Mouse (Mus musculus) stomach, embryonic 16.5 days (tissue): Measurements from ENCODE around the gene Ppm1g. TPM values are rescaled to one million over a fixed set of nuclear protein-coding genes. Genes with fewer than 3 reads are reported as not detected.

Experiments
- ATAC-seq: fragments of 200-750 bp; cut with Nextera tagmentation; 2 replicates; pipeline ENCODE4 v1.8.0; 2017; ENCODE audit warnings: moderate number of reproducible peaks, moderate TSS enrichment; ENCODE audit not compliant: insufficient read depth, low FRiP score
- H3K27ac ChIP-seq: fragments of 300-500 bp; sonication (generic); 2 replicates; pipeline ENCODE4 v1.5.1; 2014; ENCODE audit warnings: low read length
- H3K27me3 ChIP-seq: fragments of 300-500 bp; sonication (generic); 2 replicates; pipeline ENCODE4 v1.6.1; 2014; ENCODE audit warnings: low read length, control low read depth, mixed read lengths; ENCODE audit not compliant: control insufficient read depth, insufficient read depth
- H3K36me3 ChIP-seq: fragments of 300-500 bp; sonication (generic); 2 replicates; pipeline ENCODE4 v1.6.1; 2014; ENCODE audit warnings: low read length; ENCODE audit not compliant: control insufficient read depth, insufficient read depth
- H3K4me1 ChIP-seq: fragments of 300-500 bp; sonication (generic); 2 replicates; pipeline ENCODE4 v1.6.1; 2014; ENCODE audit warnings: low read length, control low read depth, mixed read lengths; ENCODE audit not compliant: control insufficient read depth, insufficient read depth
- H3K4me2 ChIP-seq: fragments of 300-500 bp; sonication (generic); 2 replicates; pipeline ENCODE4 v1.6.1; 2014; ENCODE audit warnings: low read depth, low read length, mixed read lengths
- H3K4me3 ChIP-seq: fragments of 300-500 bp; sonication (generic); replicated peaks from 2 replicates; pipeline ENCODE4 v1.5.1; 2014; ENCODE audit warnings: mild to moderate bottlenecking, low read length
- H3K9ac ChIP-seq: fragments of 300-500 bp; sonication (generic); 2 replicates; pipeline ENCODE4 v1.6.1; 2014; ENCODE audit warnings: low read length
- H3K9me3 ChIP-seq: fragments of 300-500 bp; sonication (generic); replicated peaks from 2 replicates; pipeline ENCODE4 v1.6.1; 2016; ENCODE audit warnings: low read length, control low read depth; ENCODE audit not compliant: control insufficient read depth
- WGBS: fragments of 180-500 bp; shearing (Covaris S2); extraction: QIAGEN DNeasy Blood & Tissue Kit; methylation state at CpG from one replicate; pipeline ENCODE4 v1.1.7; 2014; 5-methylcytosine and 5-hydroxymethylcytosine counted together
- polyA plus RNA-seq: library from polyadenylated mRNA; unstranded; fragments of >200 nt; fragmentation: Nextera tagmentation; extraction: Ambion mirVana; gene quantifications from 2 replicates; pipeline ENCODE4 v1.2.1, GENCODE M21; 2015

The Ppm1g gene
- 107 and 108 TPM in 2 replicates for polyA plus RNA-seq

DNA sequence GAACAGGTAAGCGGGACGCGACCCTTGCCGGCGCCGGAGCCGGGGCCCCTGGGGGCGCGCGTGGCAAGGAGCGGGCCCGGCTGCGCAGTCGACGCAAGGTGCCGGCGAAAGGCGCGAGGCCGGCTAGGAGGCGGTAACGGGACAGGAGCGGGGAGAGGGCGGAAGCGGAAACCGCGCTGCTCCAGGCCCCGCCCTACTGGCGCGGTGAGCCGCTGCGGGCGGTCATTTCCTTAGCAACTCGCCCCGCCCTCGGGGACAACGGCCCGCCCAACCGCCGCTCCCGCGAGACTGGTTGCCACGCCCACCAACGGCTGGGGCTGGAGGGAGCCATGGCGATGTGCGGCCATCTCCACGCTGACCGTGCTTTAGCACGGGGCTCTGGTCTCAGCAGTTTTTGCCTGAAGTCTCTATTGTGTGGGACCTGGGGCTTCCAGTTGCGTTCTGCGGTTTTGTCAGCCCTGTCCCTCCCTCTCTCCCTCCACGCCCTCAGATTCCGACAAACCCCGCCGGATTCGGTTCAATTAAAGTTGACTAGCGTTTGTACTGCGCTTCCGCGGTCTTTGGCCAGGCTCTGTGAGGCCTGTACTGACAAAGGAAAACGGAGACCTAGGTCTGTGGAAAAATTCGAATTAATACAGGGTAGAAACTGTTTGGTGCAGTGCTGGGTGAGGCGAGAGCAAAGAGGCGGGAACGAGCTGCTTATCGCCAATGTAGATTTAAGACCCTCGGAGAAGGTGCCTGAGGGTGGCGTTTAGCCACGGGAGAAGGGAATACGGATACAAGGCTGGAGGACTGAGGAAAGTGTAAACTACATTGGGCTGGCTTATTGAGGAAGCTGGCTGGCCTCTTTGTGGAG, at the start of gene Ppm1g:
TSS of gene Ppm1g (minus strand) at position 240 of the 856 bp plus-strand sequence.
- Histone ChIP-seq H3K36me3 (no peaks in the 10 kb centered on the region), H3K4me2 (peak within 1 kb of the TSS; percentile 79), H3K4me3 (peak within 1 kb of the TSS; percentile 87), H3K27ac (peak within 1 kb of the TSS; percentile 91), H3K9me3 (no peaks in the 10 kb centered on the region), H3K9ac (peak within 1 kb of the TSS; percentile 92), H3K27me3 (no peaks in the 10 kb centered on the region), H3K4me1 (peaks cover 4% of the 10 kb centered on the region)
- peak; percentile 97 for ATAC-seq
- 1% methylated on average over 68 of the region's 70 CpGs for WGBS

DNA sequence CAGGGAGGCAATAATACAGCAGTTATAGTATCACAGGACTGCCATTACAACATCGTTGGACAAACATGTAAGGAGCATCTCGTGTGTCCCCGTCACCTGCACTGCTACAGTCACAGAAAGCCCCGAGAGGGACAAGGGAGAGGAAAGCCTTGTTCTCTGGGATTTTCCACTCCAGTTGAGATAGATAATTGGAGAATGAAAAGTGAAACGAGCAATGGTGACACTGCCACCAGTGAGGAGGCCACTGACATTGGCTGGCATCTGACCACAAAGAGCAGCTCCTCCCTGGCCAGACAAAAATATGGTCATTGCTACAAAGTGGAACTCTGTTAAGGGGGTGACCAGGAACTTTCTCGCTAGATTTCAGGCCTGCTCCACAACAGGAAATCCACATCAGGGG, 47.2 kb upstream of the Ppm1g start:
- H3K36me3 ChIP-seq, result 0 out of 2 replicates have a peak, but pooled peaks cover 4% of the 10 kb centered on the region
- ATAC-seq, result no peak
- H3K9ac ChIP-seq, result no peak overlapping the region
- H3K9me3 ChIP-seq, result no peaks in the 10 kb centered on the region
- no peak overlapping the region for H3K4me2 ChIP-seq
- H3K4me1 ChIP-seq, result no peaks in the 10 kb centered on the region
- H3K4me3 ChIP-seq, result no peak overlapping the region
- no peaks in the 10 kb centered on the region for H3K27me3 ChIP-seq
- WGBS, result 84% methylated on average over 6 of the region's 6 CpGs
- H3K27ac ChIP-seq, result no peak overlapping the region

DNA sequence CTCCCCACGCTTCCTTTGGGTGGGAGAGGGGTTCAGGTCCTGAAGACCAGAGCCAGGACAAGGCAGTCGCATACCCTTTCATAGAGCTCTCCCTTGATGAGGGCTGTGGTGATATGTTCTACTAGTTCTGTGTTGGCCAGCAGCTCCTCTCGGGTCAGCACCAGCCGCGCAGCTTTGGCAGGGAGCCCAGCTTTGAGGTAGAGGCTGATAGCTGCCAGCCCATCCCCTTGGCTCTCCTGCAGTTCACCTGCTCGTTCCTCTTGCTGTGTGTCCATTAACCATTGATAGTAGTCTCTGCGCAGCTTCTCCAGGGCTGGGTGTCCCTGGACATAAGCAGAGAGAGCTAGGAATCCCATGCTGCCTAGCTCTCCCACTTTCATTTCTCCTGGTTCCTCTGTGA, 45.6 kb upstream of the Ppm1g start:
- Histone ChIP-seq H3K4me1 (no peaks in the 10 kb centered on the region), H3K27me3 (no peaks in the 10 kb centered on the region), H3K36me3 (0 out of 2 replicates have a peak, but pooled peaks cover 4% of the 10 kb centered on the region)

DNA sequence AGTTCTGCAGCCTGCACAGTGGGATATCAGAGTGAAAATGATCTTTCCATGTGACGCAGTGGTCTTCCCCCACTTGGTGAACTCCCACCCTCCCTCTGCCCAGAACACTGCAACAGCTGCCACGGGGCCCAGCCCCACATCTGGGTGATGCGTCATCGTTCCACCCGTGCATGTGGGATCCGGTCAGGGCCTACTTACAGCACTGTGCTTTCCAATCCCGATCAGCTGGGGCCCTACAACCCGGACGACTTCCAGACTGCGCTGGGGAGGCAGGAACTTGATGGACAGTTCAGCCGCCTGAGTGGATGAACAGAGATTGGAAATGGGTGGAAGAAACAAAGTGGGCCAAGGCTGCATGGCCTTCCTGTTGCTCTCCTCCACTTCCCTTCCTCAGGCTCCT, 37.1 kb upstream of the Ppm1g start:
- Histone ChIP-seq H3K4me1 (peaks cover 9% of the 10 kb centered on the region), H3K27ac (no peak overlapping the region), H3K36me3 (no peaks in the 10 kb centered on the region; the same call in none of the 2 replicates), H3K4me3 (no peak overlapping the region), H3K27me3 (no peaks in the 10 kb centered on the region), H3K4me2 (no peak overlapping the region), H3K9ac (no peak overlapping the region), H3K9me3 (no peaks in the 10 kb centered on the region)
- 75% methylated on average over 11 of the region's 11 CpGs for WGBS
- ATAC-seq, result no peak

More for the DNA sequence above, 45.6 kb upstream of the Ppm1g start:
- no peak for ATAC-seq
- H3K4me2 ChIP-seq, result no peak overlapping the region
- 86% methylated on average over 7 of the region's 7 CpGs for WGBS
- H3K9me3 ChIP-seq, result no peaks in the 10 kb centered on the region
- H3K4me3 ChIP-seq, result no peak overlapping the region
- H3K9ac ChIP-seq, result no peak overlapping the region
- H3K27ac ChIP-seq, result no peak overlapping the region

DNA sequence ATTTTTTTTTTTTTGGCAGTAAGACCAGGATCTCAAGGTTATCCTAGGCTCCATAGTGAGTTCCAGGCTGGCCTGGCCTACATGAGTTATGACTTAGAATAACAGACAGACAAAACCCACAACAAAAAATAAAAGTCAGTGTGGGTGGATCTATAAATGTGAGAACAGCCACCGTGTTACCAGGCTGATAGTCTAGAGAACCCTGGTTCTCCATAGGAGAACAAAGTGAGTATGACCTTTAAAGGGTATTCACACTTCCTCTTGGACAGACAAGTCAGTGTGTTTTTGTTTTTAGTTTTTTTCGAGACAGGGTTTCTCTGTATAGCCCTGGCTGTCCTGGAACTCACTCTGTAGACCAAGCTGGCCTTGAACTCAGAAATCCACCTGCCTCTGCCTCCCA, 35.5 kb upstream of the Ppm1g start:
- peaks cover 14% of the 10 kb centered on the region for H3K4me1 ChIP-seq
- H3K4me3 ChIP-seq, result no peak overlapping the region
- 85% methylated on average over 2 of the region's 2 CpGs for WGBS
- H3K9me3 ChIP-seq, result no peaks in the 10 kb centered on the region
- peaks cover under 1% of the 10 kb centered on the region for H3K36me3 ChIP-seq
- no peak overlapping the region for H3K4me2 ChIP-seq
- H3K9ac ChIP-seq, result no peak overlapping the region
- H3K27ac ChIP-seq, result no peak overlapping the region
- no peak for ATAC-seq
- no peaks in the 10 kb centered on the region for H3K27me3 ChIP-seq

DNA sequence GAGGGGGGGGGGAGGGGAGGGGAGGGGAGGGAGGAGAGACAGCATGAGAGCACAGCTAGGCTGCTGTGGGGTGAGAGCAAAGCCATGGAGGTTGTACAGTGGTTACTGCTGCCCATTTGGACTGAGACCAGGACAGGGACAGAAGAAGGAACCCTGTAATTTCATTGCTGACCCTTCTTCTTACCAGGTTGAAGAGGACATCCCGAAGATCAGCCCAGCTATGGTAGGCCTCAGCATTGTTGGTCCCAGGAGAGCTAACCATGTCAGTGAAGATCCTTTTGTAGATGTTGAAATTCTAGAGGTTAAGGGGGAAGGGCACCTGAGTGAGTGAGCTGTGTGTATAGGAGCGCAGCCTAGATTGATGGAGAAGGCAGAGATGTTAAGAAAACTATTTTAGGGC, 34.9 kb upstream of the Ppm1g start:
- 86% methylated on average over 2 of the region's 2 CpGs for WGBS
- Histone ChIP-seq H3K4me1 (peaks cover 16% of the 10 kb centered on the region), H3K4me3 (no peak overlapping the region), H3K36me3 (peaks cover 7% of the 10 kb centered on the region), H3K27ac (peak overlapping the region; percentile 86; the same call in 1 of the 2 replicates), H3K4me2 (no peak overlapping the region), H3K9ac (no peak overlapping the region), H3K9me3 (no peaks in the 10 kb centered on the region), H3K27me3 (no peaks in the 10 kb centered on the region)
- ATAC-seq, result no peak

DNA sequence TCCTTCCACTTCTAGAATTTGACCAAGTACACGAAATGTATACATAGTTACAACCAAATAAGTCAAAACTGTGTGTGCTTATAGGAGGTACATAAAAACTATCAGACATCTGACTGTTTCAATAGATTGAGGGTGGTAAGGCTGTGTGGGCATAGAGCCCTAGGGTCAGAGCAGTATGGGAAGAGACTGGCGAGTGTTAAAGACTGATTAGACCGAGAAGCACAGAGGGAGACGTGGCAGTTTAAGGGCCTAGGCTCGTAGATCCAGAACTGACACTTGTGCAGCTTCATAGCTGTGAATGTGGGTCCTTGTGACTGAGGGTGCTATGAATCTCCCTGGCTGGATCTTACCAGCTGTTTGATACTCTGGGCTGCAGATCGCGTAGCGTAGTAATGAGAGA, 34.4 kb upstream of the Ppm1g start:
- Histone ChIP-seq H3K27me3 (no peaks in the 10 kb centered on the region), H3K9ac (no peak overlapping the region), H3K4me3 (no peak overlapping the region), H3K27ac (peak overlapping the region; percentile 86), H3K9me3 (no peaks in the 10 kb centered on the region), H3K36me3 (peaks cover 10% of the 10 kb centered on the region), H3K4me1 (peaks cover 16% of the 10 kb centered on the region), H3K4me2 (0 out of 2 replicates have a peak overlapping the region, but pooled peaks have one; percentile 21)
- WGBS, result 74% methylated on average over 8 of the region's 8 CpGs
- ATAC-seq, result no peak

DNA sequence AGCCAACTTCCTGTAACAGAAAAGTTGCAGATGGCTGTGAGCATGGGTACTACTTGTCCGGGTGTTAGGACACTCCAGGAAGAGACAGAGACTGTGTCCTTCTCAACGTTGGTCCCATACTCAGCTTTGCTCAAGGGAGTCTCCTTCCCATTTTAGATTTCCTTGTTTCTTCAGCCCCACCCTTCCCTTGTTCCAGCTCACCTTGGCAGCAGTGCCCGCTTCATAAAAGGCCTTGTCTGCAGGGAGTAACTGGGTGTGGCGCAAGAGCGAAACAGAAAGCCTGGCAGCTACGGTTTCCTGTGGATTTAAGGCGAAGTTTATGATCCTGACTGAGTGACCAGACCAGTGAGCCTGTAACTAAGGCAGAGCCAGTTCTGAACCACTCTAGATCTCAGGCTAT, 34.0 kb upstream of the Ppm1g start:
- H3K27me3 ChIP-seq, result no peaks in the 10 kb centered on the region
- H3K4me2 ChIP-seq, result peak overlapping the region; percentile 48; the same call in 1 of the 2 replicates
- peak overlapping the region; percentile 86 for H3K27ac ChIP-seq
- H3K4me1 ChIP-seq, result peaks cover 16% of the 10 kb centered on the region
- H3K36me3 ChIP-seq, result peaks cover 15% of the 10 kb centered on the region
- peak; percentile 56 for ATAC-seq
- no peak overlapping the region for H3K9ac ChIP-seq
- H3K4me3 ChIP-seq, result peak overlapping the region; percentile 7; the same call in 1 of the 2 replicates
- WGBS, result 57% methylated on average over 7 of the region's 7 CpGs
- H3K9me3 ChIP-seq, result no peaks in the 10 kb centered on the region

DNA sequence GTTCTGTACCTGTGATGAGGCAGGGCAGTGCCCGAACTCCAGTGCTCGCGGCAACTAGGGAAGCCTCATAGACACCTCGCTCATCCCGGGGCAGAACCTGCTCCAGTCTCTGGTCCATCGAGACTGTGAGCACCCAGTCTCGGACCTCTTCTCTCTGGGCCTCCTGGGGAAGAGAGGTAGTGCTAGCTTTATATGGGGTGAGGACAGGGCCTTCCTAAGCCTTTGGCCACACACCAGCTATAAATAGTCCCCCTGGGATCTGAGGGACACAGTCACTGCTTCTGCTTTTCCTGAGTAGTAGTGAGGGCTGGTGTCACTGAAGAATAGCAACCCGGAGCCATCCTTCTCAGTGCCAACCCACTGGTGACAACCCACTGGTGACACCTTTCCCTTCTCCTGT, 33.3 kb upstream of the Ppm1g start:
- WGBS, result 91% methylated on average over 8 of the region's 8 CpGs
- no peaks in the 10 kb centered on the region for H3K27me3 ChIP-seq
- peak overlapping the region; percentile 48 for H3K4me2 ChIP-seq
- no peak for ATAC-seq
- H3K4me1 ChIP-seq, result peaks cover 16% of the 10 kb centered on the region
- H3K4me3 ChIP-seq, result peak overlapping the region; percentile 7; the same call in 1 of the 2 replicates
- H3K27ac ChIP-seq, result peak overlapping the region; percentile 86
- no peaks in the 10 kb centered on the region for H3K9me3 ChIP-seq
- H3K36me3 ChIP-seq, result peaks cover 20% of the 10 kb centered on the region
- peak overlapping the region; percentile 48; the same call in 1 of the 2 replicates for H3K9ac ChIP-seq
